Mouse (Mus musculus): ENCODE measurements at regions not wholly inside any gene's neighbourhood (a gene's known extent, or its start where the extent isn't known, plus 50 kb on each side); places are given as distances from the start of the nearest gene placed in this dataset.

DNA sequence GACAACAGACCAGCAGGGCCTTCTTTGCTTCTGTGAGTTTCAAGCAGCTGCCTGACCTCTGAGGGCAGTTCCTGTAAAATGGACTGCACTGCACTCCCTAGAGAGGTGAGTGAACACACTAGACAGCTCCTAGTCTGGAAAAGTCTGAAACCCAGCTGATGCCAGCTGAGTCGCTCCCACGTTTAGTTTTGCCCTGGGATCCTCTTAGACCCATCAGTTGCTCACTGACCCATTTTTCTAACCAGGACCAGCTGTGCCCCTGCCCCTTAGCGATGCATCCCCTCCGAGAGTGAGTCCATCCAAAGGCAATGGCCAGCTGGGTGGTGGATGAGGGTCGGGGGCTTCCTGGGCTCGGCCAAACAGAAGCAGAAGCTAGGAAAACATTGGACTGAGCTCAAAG is 62.2 kb upstream of the Top1 start:
- DNase-seq (ENCODE audit: low read depth, low spot score): no peak

- no peak for DNase-seq (ENCODE audit: low read depth, low spot score)
Measured at GRCm38 (mm10) chr2:160584568-160584967, 61.1 kb upstream of the Top1 start.

DNA sequence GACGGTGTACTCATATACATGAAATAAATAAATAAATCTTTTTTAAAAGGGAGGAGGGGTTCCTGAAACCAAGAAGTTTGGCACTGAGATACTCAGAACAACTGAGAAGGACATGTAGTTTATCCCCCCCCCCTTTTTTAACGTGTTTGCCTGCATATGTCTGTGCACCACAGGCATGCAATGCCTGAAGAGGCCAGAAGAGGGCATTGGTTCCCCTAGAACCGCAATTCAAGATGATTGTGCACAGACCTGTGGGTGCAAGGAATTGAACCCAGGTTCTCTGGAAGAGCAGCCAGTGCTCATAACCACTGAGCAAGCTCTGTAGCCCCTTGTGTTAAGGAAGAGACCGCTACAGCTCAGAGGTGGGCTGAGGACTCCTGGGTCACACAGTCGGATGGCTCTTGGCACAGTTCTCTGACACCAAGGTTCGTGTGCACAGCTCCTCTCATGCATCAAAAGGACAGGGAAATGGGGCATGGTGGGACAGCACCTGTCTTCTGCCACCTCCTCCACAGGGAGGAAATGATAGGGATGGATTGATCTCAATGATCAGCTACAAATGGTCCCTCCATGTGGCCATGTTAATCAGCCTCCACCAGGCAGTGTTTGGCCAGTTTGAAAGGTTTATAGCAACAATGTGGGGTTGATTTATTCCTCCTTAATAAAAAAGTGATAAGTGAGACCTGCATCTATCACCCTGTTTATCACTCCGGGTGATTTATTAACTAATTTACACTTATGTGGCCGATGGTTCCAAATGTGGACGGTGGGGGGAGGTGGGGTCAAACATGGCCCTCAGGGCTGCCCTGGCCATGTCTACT is 58.5 kb upstream of the Top1 start:
- no peak for DNase-seq (ENCODE audit: low read depth, low spot score)

GRCm38 (mm10) chr2:160588401-160588800 is 57.3 kb upstream of the Top1 start:
- no peak for DNase-seq (ENCODE audit: low read depth, low spot score)

DNA sequence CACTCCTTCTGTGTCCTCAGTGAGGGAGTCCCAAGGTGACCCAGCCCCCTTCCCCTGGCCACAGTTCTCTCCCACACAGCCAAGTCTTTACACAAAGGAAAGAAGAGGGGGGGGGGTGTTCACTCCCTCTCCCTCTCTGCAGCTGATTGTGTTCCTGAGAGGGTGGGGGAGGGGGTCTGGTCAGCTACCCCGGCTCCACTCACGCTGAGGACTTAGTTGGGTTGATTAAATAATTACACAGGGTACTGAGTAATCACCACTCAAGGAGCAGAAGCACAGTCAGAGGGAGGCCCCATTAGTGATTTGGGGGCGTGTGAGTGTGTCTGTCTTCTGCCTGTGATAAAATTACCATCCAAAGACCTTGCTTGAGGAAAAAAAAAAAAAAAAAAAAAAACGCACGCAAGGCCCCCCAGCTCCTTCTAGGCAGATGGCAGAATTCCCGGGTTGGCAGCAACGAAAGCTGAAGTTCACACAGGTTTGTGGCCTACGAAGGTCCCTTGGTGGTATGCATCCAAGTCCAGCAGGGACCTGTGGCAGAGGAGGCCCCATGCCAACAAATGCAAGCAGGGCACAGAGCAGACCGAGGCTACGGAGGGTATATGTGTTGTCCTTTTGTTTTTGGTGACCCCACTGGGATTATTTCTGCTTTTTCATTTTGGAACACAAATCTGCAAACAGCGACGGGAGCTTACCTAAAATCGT is 55.3 kb upstream of the Top1 start:
- no peak for DNase-seq (ENCODE audit: low read depth, low spot score)

DNA sequence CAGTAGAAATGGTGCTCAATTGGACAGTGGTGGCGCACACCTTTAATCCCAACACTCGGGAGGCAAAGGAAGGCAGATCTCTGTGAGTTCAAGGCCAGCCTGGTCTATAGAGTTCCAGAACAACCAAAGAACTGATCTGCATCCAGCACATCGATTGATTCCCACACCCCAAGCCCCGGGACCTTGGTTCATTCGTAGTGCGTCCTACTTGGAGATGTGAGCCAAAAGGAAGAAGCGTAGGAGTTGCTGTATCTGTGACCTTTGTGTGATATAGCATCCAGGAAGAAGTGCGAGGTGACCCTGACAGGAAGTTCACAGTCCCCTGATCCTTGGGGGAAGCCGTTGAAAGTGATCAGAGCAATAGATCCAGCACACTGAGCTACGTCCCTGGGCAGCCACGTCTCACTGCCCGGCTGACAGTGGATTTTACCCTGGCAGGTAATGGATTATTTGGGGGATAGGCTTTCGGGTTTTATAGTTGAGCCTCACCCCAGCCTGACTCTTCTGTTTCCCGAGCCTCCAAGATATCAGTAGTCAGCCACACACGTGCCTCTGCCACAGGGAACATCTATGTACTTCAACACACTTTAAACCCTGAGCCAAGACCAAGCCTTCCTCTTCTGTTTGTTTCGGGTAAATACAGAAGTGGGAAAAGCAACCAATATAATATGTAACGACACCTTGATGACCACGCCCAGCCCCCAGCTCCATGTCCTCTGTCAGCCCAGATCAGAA is 54.1 kb upstream of the Top1 start:
- no peak for DNase-seq (ENCODE audit: low read depth, low spot score)

DNA sequence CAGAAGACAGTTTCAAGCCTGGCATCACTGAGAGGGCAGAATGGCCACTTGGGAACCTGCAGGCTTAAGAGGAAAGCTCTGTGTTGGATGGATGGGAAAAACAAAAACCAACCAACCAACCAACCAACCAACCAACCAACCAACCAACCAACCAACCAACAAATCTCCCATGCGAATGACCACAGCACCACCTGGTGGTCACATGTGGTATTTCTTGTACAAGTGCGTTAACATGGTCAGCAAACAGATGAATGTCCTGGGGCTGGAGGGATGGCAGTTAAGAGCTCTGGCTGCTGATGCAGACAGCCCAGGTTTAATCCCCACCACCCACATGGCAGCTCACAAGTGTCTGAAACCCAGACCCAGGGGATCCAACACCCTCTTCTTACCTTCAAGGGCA is 52.7 kb upstream of the Top1 start:
- DNase-seq (ENCODE audit: low read depth, low spot score): peak; percentile 88

All from 3T3-L1 (cell line).